In the genomic region with DNA sequence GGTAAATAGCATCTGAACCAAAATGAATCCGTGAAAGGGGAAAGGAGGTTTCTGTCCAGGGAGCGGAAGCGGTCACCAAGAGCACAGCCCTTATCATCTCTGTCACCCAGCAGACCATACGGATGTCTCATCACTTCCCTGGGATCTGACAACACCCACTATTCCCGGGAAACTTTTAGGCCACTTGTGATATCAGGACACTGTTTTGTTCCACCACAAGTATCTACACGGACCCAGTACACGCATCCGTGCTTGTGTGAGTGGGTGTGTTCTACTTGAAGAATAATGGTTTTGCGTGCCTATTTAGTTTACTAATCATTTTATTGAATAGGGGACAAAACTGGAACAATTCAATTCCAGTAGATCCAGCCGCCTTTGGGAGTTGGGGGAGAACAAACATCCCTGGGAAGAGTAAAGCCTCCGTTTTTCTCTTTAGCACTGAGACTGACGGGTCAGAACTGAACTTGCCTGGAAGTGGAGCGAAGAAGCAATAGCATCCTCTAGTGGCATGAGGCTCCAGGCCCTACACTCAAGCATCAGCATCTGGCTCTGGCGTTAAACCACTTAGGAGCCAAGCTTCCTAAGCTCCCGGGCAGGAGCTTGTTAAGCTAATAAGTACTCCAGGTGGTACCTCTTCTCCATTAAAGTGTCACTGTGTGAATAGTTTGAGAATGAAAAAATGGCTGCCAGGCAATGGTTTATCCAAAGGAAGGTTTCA, we compare ENCODE assay signal across 9 mouse cellular contexts. TPM values are rescaled to one million over a fixed set of nuclear protein-coding genes. Genes with fewer than 3 reads are reported as not detected.
DNase-seq lines count a peak whose midpoint lies in the region; ATAC-seq and TF ChIP-seq lines count a peak whose summit lies in the region.
"Had no signal": no experiment of that assay in that cellular context is flagged by ENCODE, and none has a peak within 500 bp of the region (broad histone marks: within the 10 kb centered on the region; RNA-seq: fewer than 3 reads in every experiment).

No protein-coding gene starts in this region.

- 58% methylated on average over 15 of the region's 15 CpGs for WGBS in intestine, embryonic 14.5 days
- 57% methylated on average over 15 of the region's 15 CpGs for WGBS in intestine, embryonic 16.5 days
- 56% methylated on average over 15 of the region's 15 CpGs for WGBS in kidney, adult 2 months
- 45% methylated on average over 15 of the region's 15 CpGs for WGBS in olfactory bulb, adult 2 months

- no peak overlapping the region for H3K4me3 ChIP-seq in intestine, embryonic 14.5 days (ENCODE audit: low read depth, low read length)
- H3K4me3 ChIP-seq in intestine, embryonic 16.5 days (ENCODE audit: low read length): no peak overlapping the region
- no peak overlapping the region for H3K4me3 ChIP-seq in kidney, adult 2 months (ENCODE audit: insufficient read depth, low read depth, low read length)
- H3K4me3 ChIP-seq in olfactory bulb, adult 2 months (ENCODE audit: insufficient read depth, low read depth, low read length): no peak overlapping the region
- H3K4me3 ChIP-seq: lung, embryonic 15.5 days had no signal

- no peaks in the 10 kb centered on the region for H3K36me3 ChIP-seq in intestine, embryonic 14.5 days (ENCODE audit: control insufficient read depth, insufficient read depth, low read length)
- no peaks in the 10 kb centered on the region for H3K36me3 ChIP-seq in intestine, embryonic 16.5 days (ENCODE audit: control insufficient read depth, insufficient read depth, low read length)
- H3K36me3 ChIP-seq in kidney, adult 2 months (ENCODE audit: control insufficient read depth, insufficient read depth, low read length): no peaks in the 10 kb centered on the region
- H3K36me3 ChIP-seq: lung, embryonic 15.5 days had no signal

- ATAC-seq in intestine, embryonic 14.5 days (replicated peaks; ENCODE audit: low FRiP score, low TSS enrichment, low read depth): no peak
- no peak for ATAC-seq in intestine, embryonic 16.5 days

- no peak overlapping the region for H3K27ac ChIP-seq in intestine, embryonic 14.5 days (ENCODE audit: low read depth)
- H3K27ac ChIP-seq in intestine, embryonic 16.5 days (ENCODE audit: low read length): no peak overlapping the region
- H3K27ac ChIP-seq in kidney, adult 2 months (ENCODE audit: insufficient read depth, low read depth, low read length): no peak overlapping the region
- no peak overlapping the region for H3K27ac ChIP-seq in olfactory bulb, adult 2 months (ENCODE audit: insufficient read depth, low read depth, low read length)
- H3K27ac ChIP-seq: lung, embryonic 15.5 days had no signal

- H3K9me3 ChIP-seq in intestine, embryonic 14.5 days (ENCODE audit: control insufficient read depth, low read length): no peaks in the 10 kb centered on the region
- H3K9me3 ChIP-seq in intestine, embryonic 16.5 days (ENCODE audit: control insufficient read depth, low read length): peaks cover 6% of the 10 kb centered on the region; the same call in 1 of the 2 replicates
- H3K9me3 ChIP-seq: lung, embryonic 15.5 days had no signal

- peak; percentile 76 for TF ChIP-seq CTCF in kidney, adult 2 months (conservative IDR thresholded peaks at IDR 0.05; ENCODE audit: insufficient read depth, insufficient read length, low read depth, low read length)
- peak; percentile 40 for TF ChIP-seq CTCF in olfactory bulb, adult 2 months (IDR thresholded peaks at IDR 0.05; ENCODE audit: insufficient read depth, low read depth, low read length)

- H3K9ac ChIP-seq in intestine, embryonic 14.5 days (ENCODE audit: low read length): no peak overlapping the region
- H3K9ac ChIP-seq in intestine, embryonic 16.5 days (ENCODE audit: low read depth, low read length): no peak overlapping the region
- H3K9ac ChIP-seq: lung, embryonic 15.5 days had no signal

- no peak overlapping the region for H3K4me2 ChIP-seq in intestine, embryonic 14.5 days (ENCODE audit: low read length)
- no peak overlapping the region for H3K4me2 ChIP-seq in intestine, embryonic 16.5 days (ENCODE audit: low read depth, low read length)
- H3K4me2 ChIP-seq: lung, embryonic 15.5 days had no signal

- intact Hi-C loops in left cerebral cortex, postnatal 36 days (cut with DNase I): loop anchor here (2.0 kb wide), 1 partner anchor 1012 kb away; no protein-coding TSS in a partner anchor

- DNase-seq in intestine, embryonic 14.5 days (ENCODE audit: low spot score): peak; percentile 54
- peak; percentile 30 for DNase-seq in cerebellum, adult 9-11 months
- peak; percentile 19 for DNase-seq in gastrocnemius, postnatal 25 days
- peak; percentile 60 for DNase-seq in kidney, adult 2 months
- DNase-seq in left cerebral cortex, postnatal 36 days (ENCODE audit: low spot score in 2 of 2): peak; percentile 53 to 60
- DNase-seq in thymus, postnatal 10 days (ENCODE audit: low spot score in 2 of 2): no peak

- H3K27me3 ChIP-seq in intestine, embryonic 14.5 days (replicated peaks; ENCODE audit: control insufficient read depth, insufficient read depth, low read length): no peaks in the 10 kb centered on the region
- no peaks in the 10 kb centered on the region for H3K27me3 ChIP-seq in intestine, embryonic 16.5 days (replicated peaks; ENCODE audit: control insufficient read depth, insufficient read depth, low read length)
- no peaks in the 10 kb centered on the region for H3K27me3 ChIP-seq in kidney, adult 2 months (replicated peaks; ENCODE audit: control insufficient read depth, insufficient read depth, low read length)
- H3K27me3 ChIP-seq: lung, embryonic 15.5 days had no signal

- TF ChIP-seq POLR2A in kidney, adult 2 months (IDR thresholded peaks at IDR 0.05; ENCODE audit: low read depth, low read length): no peak
- no peak for TF ChIP-seq POLR2A in olfactory bulb, adult 2 months (IDR thresholded peaks at IDR 0.05; ENCODE audit: insufficient read depth, low read depth, low read length)

- no peaks in the 10 kb centered on the region for H3K4me1 ChIP-seq in intestine, embryonic 14.5 days (replicated peaks; ENCODE audit: control insufficient read depth, insufficient read depth, low read length)
- H3K4me1 ChIP-seq in intestine, embryonic 16.5 days (ENCODE audit: control insufficient read depth, insufficient read depth, low read length): no peaks in the 10 kb centered on the region
- no peaks in the 10 kb centered on the region for H3K4me1 ChIP-seq in kidney, adult 2 months (ENCODE audit: control insufficient read depth, insufficient read depth, low read length)
- H3K4me1 ChIP-seq in olfactory bulb, adult 2 months (ENCODE audit: control insufficient read depth, insufficient read depth, low read length): no peaks in the 10 kb centered on the region
- H3K4me1 ChIP-seq: lung, embryonic 15.5 days had no signal

RNA-seq across cellular contexts. Expression of gene C7, which starts 5.4 kb away (rescaled TPM):
- 0.11 TPM in 2 replicates for polyA plus RNA-seq in intestine, embryonic 14.5 days (2014; fragmentation: Nextera tagmentation; extraction: Ambion mirVana)
- 0.05 and 0.06 TPM in 2 replicates for polyA plus RNA-seq in intestine, embryonic 16.5 days (2015; fragmentation: Nextera tagmentation; extraction: Ambion mirVana)
- total RNA-seq in gastrocnemius, postnatal 25 days (2021): 1 to 10 TPM; 1.4 to 1.8 TPM
- polyA plus RNA-seq in kidney, adult 2 months (2012; rRNA removed): 2.2 and 2.3 TPM in 2 replicates
- total RNA-seq in left cerebral cortex, postnatal 36 days (2021): 1 to 10 TPM in 1 of 2 experiments, under 1 TPM in 1; 0.86 to 1.2 TPM
- polyA plus RNA-seq in olfactory bulb, adult 2 months (2012; ENCODE audit: insufficient read depth, insufficient read length, low replicate concordance, missing spikeins): not detected in 2 replicates

RNA-seq across cellular contexts. Expression of gene Card6, which starts 39.4 kb away (rescaled TPM):
- polyA plus RNA-seq in intestine, embryonic 14.5 days (2014; fragmentation: Nextera tagmentation; extraction: Ambion mirVana): 1.1 and 1.4 TPM in 2 replicates
- polyA plus RNA-seq in intestine, embryonic 16.5 days (2015; fragmentation: Nextera tagmentation; extraction: Ambion mirVana): 1.5 and 2.1 TPM in 2 replicates
- 1 to 10 TPM; 1.9 to 2.1 TPM for total RNA-seq in gastrocnemius, postnatal 25 days (2021)
- 1.9 and 2.6 TPM in 2 replicates for polyA plus RNA-seq in kidney, adult 2 months (2012; rRNA removed)
- total RNA-seq in left cerebral cortex, postnatal 36 days (2021): 1 to 10 TPM; 1.4 to 1.5 TPM
- not detected in 2 replicates for polyA plus RNA-seq in olfactory bulb, adult 2 months (2012; ENCODE audit: insufficient read depth, insufficient read length, low replicate concordance, missing spikeins)

RNA-seq across cellular contexts. Expression of gene Rpl37, which starts 47.5 kb away (rescaled TPM):
- 807 and 885 TPM in 2 replicates for polyA plus RNA-seq in intestine, embryonic 14.5 days (2014; fragmentation: Nextera tagmentation; extraction: Ambion mirVana)
- 432 and 438 TPM in 2 replicates for polyA plus RNA-seq in intestine, embryonic 16.5 days (2015; fragmentation: Nextera tagmentation; extraction: Ambion mirVana)
- 100 to 1,000 TPM; 168 to 176 TPM for total RNA-seq in gastrocnemius, postnatal 25 days (2021)
- 663 and 821 TPM in 2 replicates for polyA plus RNA-seq in kidney, adult 2 months (2012; rRNA removed)
- 100 to 1,000 TPM; 257 to 266 TPM for total RNA-seq in left cerebral cortex, postnatal 36 days (2021)
- not detected in 2 replicates for polyA plus RNA-seq in olfactory bulb, adult 2 months (2012; ENCODE audit: insufficient read depth, insufficient read length, low replicate concordance, missing spikeins)

Comparison
In these comparisons a context has a peak if more than half of its experiments do, and no peak if none do; other contexts are left out.
1. DNase-seq: peak in intestine, embryonic 14.5 days (single experiment), cerebellum, adult 9-11 months (single experiment), gastrocnemius, postnatal 25 days (single experiment), kidney, adult 2 months (single experiment) and left cerebral cortex, postnatal 36 days (2 of 2); none in thymus, postnatal 10 days (0 of 2).